Mouse (Mus musculus): ENCODE measurements around the gene Cfap100. TPM values are rescaled to one million over a fixed set of nuclear protein-coding genes. Genes with fewer than 3 reads are reported as not detected.

The Cfap100 gene
- 0.59 and 1.3 TPM in 2 replicates for polyA plus RNA-seq (2014; fragmentation: Nextera tagmentation; extraction: Ambion mirVana)

- H3K4me2 ChIP-seq (ENCODE audit: low read depth, low read length) = peak within 1 kb of the TSS; percentile 74
- peak within 1 kb of the TSS; percentile 29 for H3K4me3 ChIP-seq (ENCODE audit: low read depth, low read length)
- no peaks in the 10 kb centered on the region for H3K9me3 ChIP-seq (replicated peaks; ENCODE audit: control insufficient read depth, low read length)
- under 1% methylated on average over 31 of the region's 31 CpGs for WGBS
- DNase-seq (ENCODE audit: low spot score) = peak; percentile 77
- peak within 1 kb of the TSS; percentile 53 for H3K9ac ChIP-seq (replicated peaks; ENCODE audit: low read length)
- no peak within 1 kb of the TSS for H3K27ac ChIP-seq (replicated peaks; ENCODE audit: low read depth, low read length)
- no peaks in the 10 kb centered on the region for H3K36me3 ChIP-seq (replicated peaks; ENCODE audit: control insufficient read depth, insufficient read depth, low read depth, low read length)
- no peaks in the 10 kb centered on the region for H3K4me1 ChIP-seq (ENCODE audit: control insufficient read depth, insufficient read depth, low read length)
- peak; percentile 85 for ATAC-seq (replicated peaks; ENCODE audit: insufficient number of reproducible peaks, low FRiP score, low TSS enrichment, low read depth)
- H3K27me3 ChIP-seq (ENCODE audit: control insufficient read depth, insufficient read depth, low read length) = peaks cover 7% of the 10 kb centered on the region; the same call in 1 of the 2 replicates
Measured at GRCm38 (mm10) chr6:90428380-90428974, at the start of gene Cfap100. TSS of gene Cfap100 (minus strand) at chr6:90428797.

DNA sequence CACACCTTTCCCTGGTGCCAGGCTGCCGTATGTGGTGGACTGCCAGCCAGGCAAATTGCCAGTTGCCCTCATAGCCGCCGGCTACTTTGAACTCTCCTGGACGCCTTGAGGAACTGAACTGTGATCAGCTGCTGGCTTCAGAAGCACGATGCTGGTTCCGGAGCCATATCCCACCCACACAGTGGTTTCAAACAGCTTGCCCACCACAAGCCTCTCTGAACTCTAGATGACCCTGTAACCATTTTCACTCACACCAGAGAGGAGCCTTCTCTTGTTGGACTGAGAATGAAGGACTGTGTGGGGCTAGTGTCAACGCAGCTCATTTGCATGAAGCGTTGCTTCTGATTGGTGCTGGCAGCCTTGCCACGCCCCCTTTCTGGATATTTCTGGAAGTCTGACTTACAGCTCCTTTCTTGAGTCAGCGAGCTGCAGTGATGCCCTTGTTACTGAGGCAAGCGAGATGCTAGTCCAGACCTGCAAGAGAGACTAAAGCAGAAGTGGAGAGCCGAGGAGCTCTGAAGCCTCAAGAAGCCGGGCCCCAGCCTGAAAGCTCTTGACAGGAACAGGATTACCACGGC lies 48.4 kb upstream of the Cfap100 start:
- Histone ChIP-seq H3K4me1 (ENCODE audit: control insufficient read depth, insufficient read depth, low read length) (no peaks in the 10 kb centered on the region), H3K4me3 (ENCODE audit: low read depth, low read length) (no peak overlapping the region), H3K27ac (replicated peaks; ENCODE audit: low read depth, low read length) (no peak overlapping the region), H3K9ac (replicated peaks; ENCODE audit: low read length) (no peak overlapping the region), H3K9me3 (replicated peaks; ENCODE audit: control insufficient read depth, low read length) (no peaks in the 10 kb centered on the region), H3K27me3 (ENCODE audit: control insufficient read depth, insufficient read depth, low read length) (no peaks in the 10 kb centered on the region), H3K36me3 (replicated peaks; ENCODE audit: control insufficient read depth, insufficient read depth, low read depth, low read length) (no peaks in the 10 kb centered on the region), H3K4me2 (ENCODE audit: low read depth, low read length) (no peak overlapping the region)
- DNase-seq (ENCODE audit: low spot score) = no peak
- 75% methylated on average over 14 of the region's 14 CpGs for WGBS
- ATAC-seq (replicated peaks; ENCODE audit: insufficient number of reproducible peaks, low FRiP score, low TSS enrichment, low read depth) = no peak

GRCm38 (mm10) chr6:90475854-90476212 lies 47.2 kb upstream of the Cfap100 start:
- Histone ChIP-seq H3K9ac (replicated peaks; ENCODE audit: low read length) (no peak overlapping the region), H3K36me3 (replicated peaks; ENCODE audit: control insufficient read depth, insufficient read depth, low read depth, low read length) (no peaks in the 10 kb centered on the region), H3K9me3 (replicated peaks; ENCODE audit: control insufficient read depth, low read length) (no peaks in the 10 kb centered on the region), H3K27ac (replicated peaks; ENCODE audit: low read depth, low read length) (no peak overlapping the region), H3K4me2 (ENCODE audit: low read depth, low read length) (no peak overlapping the region), H3K4me3 (ENCODE audit: low read depth, low read length) (no peak overlapping the region), H3K27me3 (ENCODE audit: control insufficient read depth, insufficient read depth, low read length) (no peaks in the 10 kb centered on the region), H3K4me1 (ENCODE audit: control insufficient read depth, insufficient read depth, low read length) (no peaks in the 10 kb centered on the region)
- WGBS = 52% methylated on average over 3 of the region's 3 CpGs
- DNase-seq (ENCODE audit: low spot score) (no peak), ATAC-seq (replicated peaks; ENCODE audit: insufficient number of reproducible peaks, low FRiP score, low TSS enrichment, low read depth) (no peak)

DNA sequence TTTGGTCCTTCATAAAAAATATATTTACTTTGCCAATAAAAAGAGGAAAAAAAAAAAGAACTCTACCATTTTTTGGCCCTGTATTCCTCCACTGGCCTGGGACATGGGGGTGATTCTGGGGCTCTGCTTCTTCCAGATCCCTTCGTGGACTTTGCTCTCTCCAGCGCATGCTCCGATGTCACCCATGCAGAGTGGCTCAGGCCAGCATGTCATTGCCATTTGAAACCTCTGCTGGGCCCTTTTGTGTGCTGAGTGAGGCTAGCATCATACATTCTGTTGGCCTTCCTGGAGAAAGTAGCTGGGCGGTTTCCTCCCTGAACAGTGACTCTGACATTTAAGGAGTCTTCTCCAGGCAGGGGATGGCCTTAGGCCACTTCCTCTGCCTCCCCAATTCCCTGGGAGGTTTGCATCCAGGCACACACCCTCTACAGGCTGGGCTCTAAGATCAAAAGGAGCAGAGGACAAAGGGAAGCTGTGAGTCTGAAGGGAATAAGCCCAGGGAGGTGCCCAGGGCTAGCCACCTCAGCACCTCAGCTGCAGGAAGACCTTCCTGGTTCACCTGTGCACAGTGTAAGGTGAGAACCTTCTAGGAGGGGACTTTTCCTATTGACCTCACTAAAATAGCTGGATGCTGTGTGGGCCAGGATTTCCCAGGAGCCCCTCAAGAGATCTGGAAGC lies 46.7 kb upstream of the Cfap100 start:
- DNase-seq (ENCODE audit: low spot score) (no peak), ATAC-seq (replicated peaks; ENCODE audit: insufficient number of reproducible peaks, low FRiP score, low TSS enrichment, low read depth) (no peak)
- no peak overlapping the region for H3K9ac ChIP-seq (replicated peaks; ENCODE audit: low read length)
- H3K36me3 ChIP-seq (replicated peaks; ENCODE audit: control insufficient read depth, insufficient read depth, low read depth, low read length) = no peaks in the 10 kb centered on the region
- H3K9me3 ChIP-seq (replicated peaks; ENCODE audit: control insufficient read depth, low read length) = no peaks in the 10 kb centered on the region
- H3K27me3 ChIP-seq (ENCODE audit: control insufficient read depth, insufficient read depth, low read length) = no peaks in the 10 kb centered on the region
- no peaks in the 10 kb centered on the region for H3K4me1 ChIP-seq (ENCODE audit: control insufficient read depth, insufficient read depth, low read length)
- H3K4me2 ChIP-seq (ENCODE audit: low read depth, low read length) = no peak overlapping the region
- no peak overlapping the region for H3K4me3 ChIP-seq (ENCODE audit: low read depth, low read length)
- H3K27ac ChIP-seq (replicated peaks; ENCODE audit: low read depth, low read length) = no peak overlapping the region
- 74% methylated on average over 4 of the region's 4 CpGs for WGBS

DNA sequence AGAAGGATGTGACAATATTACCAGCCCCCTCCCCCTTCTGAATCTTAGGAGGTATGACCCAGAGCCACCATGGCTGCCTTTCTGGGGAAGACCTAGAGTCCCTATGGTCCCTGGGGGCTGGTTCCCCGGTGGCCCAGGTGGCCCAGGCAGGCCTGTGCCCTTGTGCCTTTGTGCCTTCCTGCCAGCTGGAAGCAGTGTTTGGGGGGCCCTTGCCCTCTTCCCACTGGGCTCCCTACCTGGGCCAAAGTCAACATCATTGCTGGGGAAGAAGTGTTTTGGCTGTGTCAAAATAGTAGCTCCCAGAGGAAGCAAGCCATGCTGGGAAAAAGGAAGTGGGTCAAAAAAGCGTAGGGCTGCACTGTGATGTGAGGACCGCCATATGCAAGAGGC lies 45.8 kb upstream of the Cfap100 start:
- Histone ChIP-seq H3K36me3 (replicated peaks; ENCODE audit: control insufficient read depth, insufficient read depth, low read depth, low read length) (no peaks in the 10 kb centered on the region), H3K27ac (replicated peaks; ENCODE audit: low read depth, low read length) (no peak overlapping the region), H3K4me2 (ENCODE audit: low read depth, low read length) (no peak overlapping the region), H3K4me3 (ENCODE audit: low read depth, low read length) (no peak overlapping the region), H3K4me1 (ENCODE audit: control insufficient read depth, insufficient read depth, low read length) (no peaks in the 10 kb centered on the region), H3K9ac (replicated peaks; ENCODE audit: low read length) (no peak overlapping the region), H3K9me3 (replicated peaks; ENCODE audit: control insufficient read depth, low read length) (no peaks in the 10 kb centered on the region), H3K27me3 (ENCODE audit: control insufficient read depth, insufficient read depth, low read length) (no peaks in the 10 kb centered on the region)
- 89% methylated on average over 3 of the region's 3 CpGs for WGBS
- no peak for DNase-seq (ENCODE audit: low spot score)
- no peak for ATAC-seq (replicated peaks; ENCODE audit: insufficient number of reproducible peaks, low FRiP score, low TSS enrichment, low read depth)

- DNase-seq (ENCODE audit: low spot score) = no peak
- whole genome bisulfite sequencing = 93% methylated on average over 24 of the region's 24 CpGs
- Histone ChIP-seq H3K4me1 (ENCODE audit: control insufficient read depth, insufficient read depth, low read length) (no peaks in the 10 kb centered on the region), H3K9ac (replicated peaks; ENCODE audit: low read length) (no peak overlapping the region), H3K27ac (replicated peaks; ENCODE audit: low read depth, low read length) (no peak overlapping the region), H3K9me3 (replicated peaks; ENCODE audit: control insufficient read depth, low read length) (no peaks in the 10 kb centered on the region), H3K27me3 (ENCODE audit: control insufficient read depth, insufficient read depth, low read length) (no peaks in the 10 kb centered on the region), H3K36me3 (replicated peaks; ENCODE audit: control insufficient read depth, insufficient read depth, low read depth, low read length) (no peaks in the 10 kb centered on the region), H3K4me3 (ENCODE audit: low read depth, low read length) (no peak overlapping the region), H3K4me2 (ENCODE audit: low read depth, low read length) (no peak overlapping the region)
- no peak for ATAC-seq (replicated peaks; ENCODE audit: insufficient number of reproducible peaks, low FRiP score, low TSS enrichment, low read depth)
Measured at GRCm38 (mm10) chr6:90473630-90474360, 45.2 kb upstream of the Cfap100 start.

DNA sequence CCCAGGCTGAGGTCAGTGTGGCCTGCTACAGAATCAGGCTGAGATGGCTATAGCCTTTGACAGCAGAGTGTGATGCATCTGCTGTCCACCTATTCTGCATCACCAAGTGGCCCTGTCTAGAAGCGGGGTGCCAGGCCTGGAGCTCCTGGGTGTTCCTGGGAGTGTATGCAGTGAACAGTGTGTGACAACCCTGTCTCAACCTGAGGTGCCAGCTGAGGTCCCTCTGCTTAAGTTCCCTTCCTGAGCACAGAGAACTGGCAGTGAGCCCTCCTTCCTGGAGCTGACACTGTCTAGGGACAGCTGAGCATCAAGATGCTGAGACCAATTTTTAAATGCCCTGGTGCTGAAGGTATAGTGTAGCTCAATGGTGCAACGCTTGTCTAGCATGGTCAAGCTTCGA lies 44.1 kb upstream of the Cfap100 start:
- H3K27ac ChIP-seq (replicated peaks; ENCODE audit: low read depth, low read length) = no peak overlapping the region
- no peaks in the 10 kb centered on the region for H3K9me3 ChIP-seq (replicated peaks; ENCODE audit: control insufficient read depth, low read length)
- no peaks in the 10 kb centered on the region for H3K4me1 ChIP-seq (ENCODE audit: control insufficient read depth, insufficient read depth, low read length)
- ATAC-seq (replicated peaks; ENCODE audit: insufficient number of reproducible peaks, low FRiP score, low TSS enrichment, low read depth) = no peak
- no peak for DNase-seq (ENCODE audit: low spot score)
- H3K36me3 ChIP-seq (replicated peaks; ENCODE audit: control insufficient read depth, insufficient read depth, low read depth, low read length) = no peaks in the 10 kb centered on the region
- no peak overlapping the region for H3K4me3 ChIP-seq (ENCODE audit: low read depth, low read length)
- 94% methylated on average over 3 of the region's 3 CpGs for WGBS
- H3K9ac ChIP-seq (replicated peaks; ENCODE audit: low read length) = no peak overlapping the region
- no peaks in the 10 kb centered on the region for H3K27me3 ChIP-seq (ENCODE audit: control insufficient read depth, insufficient read depth, low read length)
- no peak overlapping the region for H3K4me2 ChIP-seq (ENCODE audit: low read depth, low read length)

- DNase-seq (ENCODE audit: low spot score) (no peak), ATAC-seq (replicated peaks; ENCODE audit: insufficient number of reproducible peaks, low FRiP score, low TSS enrichment, low read depth) (no peak)
- no peaks in the 10 kb centered on the region for H3K4me1 ChIP-seq (ENCODE audit: control insufficient read depth, insufficient read depth, low read length)
- H3K4me3 ChIP-seq (ENCODE audit: low read depth, low read length) = no peak overlapping the region
- H3K4me2 ChIP-seq (ENCODE audit: low read depth, low read length) = no peak overlapping the region
- no peaks in the 10 kb centered on the region for H3K27me3 ChIP-seq (ENCODE audit: control insufficient read depth, insufficient read depth, low read length)
- no peak overlapping the region for H3K27ac ChIP-seq (replicated peaks; ENCODE audit: low read depth, low read length)
- no peaks in the 10 kb centered on the region for H3K36me3 ChIP-seq (replicated peaks; ENCODE audit: control insufficient read depth, insufficient read depth, low read depth, low read length)
- WGBS = 54% methylated on average over 4 of the region's 4 CpGs
- no peaks in the 10 kb centered on the region for H3K9me3 ChIP-seq (replicated peaks; ENCODE audit: control insufficient read depth, low read length)
- H3K9ac ChIP-seq (replicated peaks; ENCODE audit: low read length) = no peak overlapping the region
Measured at GRCm38 (mm10) chr6:90472079-90472478, 43.5 kb upstream of the Cfap100 start.

Data from embryonic facial prominence, embryonic 11.5 days (tissue).